Mouse (Mus musculus): ENCODE data around the gene Lcn2.

The Lcn2 gene

GRCm38 (mm10) chr2:32413936-32414335 is 25.9 kb upstream of the Lcn2 start:
- no peak for DNase-seq (ENCODE audit: low spot score)

DNA sequence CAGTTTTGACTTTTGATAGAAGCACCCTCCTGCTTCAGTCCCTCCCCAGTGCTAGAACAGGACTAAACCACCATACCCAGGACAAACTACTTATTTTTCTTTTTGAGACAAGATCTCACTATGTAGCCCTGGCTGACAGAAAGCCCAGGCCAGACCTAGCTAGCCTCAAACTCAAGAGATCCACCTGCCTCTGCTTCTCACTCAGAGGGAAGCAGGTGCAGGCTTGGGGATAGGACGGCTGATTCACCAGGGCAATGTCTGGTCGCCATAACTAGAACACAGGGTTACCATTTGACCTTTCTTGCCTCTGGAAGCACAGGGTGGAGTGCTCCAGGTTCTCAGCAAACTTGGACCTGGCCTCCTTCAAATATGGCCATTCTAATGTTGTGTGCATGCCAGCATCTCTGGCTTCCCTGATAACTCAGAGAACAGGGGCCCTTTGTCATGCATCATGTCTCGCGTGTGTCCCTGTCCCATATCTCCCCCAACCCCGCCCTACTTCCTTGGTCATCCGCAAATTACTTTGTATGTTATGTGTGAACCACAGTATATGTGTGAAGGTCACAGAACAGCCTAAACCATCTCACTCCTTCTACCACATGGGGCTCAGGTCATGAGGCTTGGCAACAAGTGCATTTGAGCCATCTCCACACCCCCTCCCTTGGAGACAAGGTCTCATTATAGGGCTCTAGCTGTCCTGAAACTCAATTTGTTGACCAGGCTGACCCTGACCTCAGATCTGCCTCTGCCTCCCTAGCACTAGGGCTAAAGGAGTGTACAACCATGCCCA is 24.9 kb upstream of the Lcn2 start:
- no peak for DNase-seq (ENCODE audit: low spot score)

GRCm38 (mm10) chr2:32411407-32411806 is 23.4 kb upstream of the Lcn2 start:
- DNase-seq (ENCODE audit: low spot score): no peak

DNA sequence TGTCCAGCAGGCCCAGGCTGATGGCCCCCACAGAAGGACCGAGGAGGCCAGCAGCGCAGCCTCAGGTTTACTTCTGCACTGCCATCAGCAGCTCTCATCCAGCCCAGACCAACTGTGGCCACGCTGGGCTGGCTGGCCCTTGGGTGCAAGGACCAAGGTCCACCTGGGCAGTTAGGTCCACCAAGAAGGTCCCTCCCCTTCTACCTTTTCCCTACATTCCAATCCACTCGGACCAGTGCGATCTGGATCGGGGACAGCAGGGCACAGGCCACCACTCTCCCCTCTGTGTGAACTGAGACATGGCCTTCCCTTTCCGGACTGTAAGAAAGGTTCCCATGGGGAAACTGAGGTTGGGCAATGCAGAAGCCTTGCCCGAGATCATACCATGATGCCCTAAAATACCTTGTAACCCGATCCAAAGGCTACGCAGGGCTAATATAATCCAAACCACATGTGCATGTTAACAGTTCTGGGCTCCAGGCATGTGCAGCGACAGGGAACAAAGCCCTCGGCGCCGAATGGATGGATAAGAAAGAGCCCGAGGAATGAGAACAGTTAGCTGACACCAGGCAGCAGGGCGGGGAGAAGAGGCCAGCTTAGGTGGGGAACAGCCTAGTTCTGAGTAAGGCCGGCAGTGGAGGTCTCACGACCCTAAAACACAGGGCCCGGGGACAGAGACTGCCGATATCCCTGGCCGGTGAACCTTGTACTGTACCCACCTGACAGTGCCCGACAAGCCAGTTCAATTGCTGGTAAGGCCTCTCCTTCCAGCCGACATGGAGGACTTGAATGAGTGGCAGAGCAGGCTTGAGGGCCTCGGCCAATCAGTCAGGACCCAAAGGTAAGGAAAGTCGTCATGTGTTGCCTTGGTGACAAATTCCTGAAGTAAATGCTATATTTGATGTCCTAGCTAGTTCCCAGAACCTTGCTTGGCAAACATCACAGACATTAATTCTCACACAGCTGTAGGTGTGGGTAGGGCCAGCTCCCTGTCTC is 20.7 kb upstream of the Lcn2 start:
- peak; percentile 57 for DNase-seq (ENCODE audit: low spot score)

- no peak for DNase-seq (ENCODE audit: low spot score)
Observed at GRCm38 (mm10) chr2:32407144-32407824, 19.2 kb upstream of the Lcn2 start.

DNA sequence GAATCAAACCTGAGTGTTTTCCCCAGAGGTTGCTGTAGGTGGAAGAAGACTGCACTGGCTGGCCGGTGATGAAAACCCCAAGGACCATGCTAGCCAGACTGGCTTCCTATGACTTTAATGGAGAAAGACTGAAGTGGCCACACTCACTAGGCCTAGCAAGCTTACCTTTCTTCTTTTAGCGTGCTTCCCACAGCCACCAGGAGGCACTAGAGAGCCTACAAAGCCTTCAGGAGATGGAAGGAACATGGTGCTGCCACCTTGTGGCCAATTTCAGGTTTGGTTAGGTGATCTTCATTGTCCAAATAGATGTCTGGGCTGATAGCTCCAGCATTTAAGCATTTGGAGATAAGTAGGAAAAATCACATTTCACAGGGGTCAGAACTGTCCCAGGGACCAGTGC is 16.6 kb upstream of the Lcn2 start:
- DNase-seq (ENCODE audit: low spot score): peak; percentile 99

GRCm38 (mm10) chr2:32396695-32397094 is 8.6 kb upstream of the Lcn2 start:
- peak; percentile 36 for DNase-seq (ENCODE audit: low spot score)

DNA sequence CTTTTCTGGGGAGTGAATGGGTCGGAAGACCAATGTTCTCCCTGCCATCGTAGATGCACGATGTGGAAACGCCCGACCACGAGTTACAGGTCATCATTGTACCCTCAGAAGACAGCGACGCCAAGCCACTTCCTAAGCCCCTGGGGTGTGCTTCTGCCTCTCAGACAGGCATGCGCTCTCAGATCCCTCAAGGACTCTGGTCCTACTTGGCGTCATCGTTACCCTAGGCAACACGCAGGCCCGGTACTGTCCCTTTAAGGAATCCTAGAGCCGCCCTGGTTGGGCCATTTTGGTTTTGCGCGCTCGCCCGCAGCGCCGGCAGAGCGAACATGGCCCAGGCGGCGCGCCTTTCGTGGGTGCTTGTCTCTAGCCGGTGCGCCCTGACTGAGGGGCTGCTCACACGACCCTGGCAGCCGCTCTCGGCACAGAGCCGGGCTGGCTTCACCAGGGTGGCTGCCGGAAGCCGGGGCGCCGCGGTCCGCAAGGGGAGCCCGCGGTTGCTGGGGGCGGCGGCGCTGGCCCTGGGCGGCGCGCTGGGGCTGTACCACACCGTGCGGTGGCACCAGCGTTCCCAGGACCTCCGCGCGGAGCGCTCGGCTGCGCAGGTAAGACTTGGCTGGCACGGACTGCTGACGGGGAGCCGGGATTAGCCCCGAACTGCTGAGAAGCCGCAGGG is 8.0 kb upstream of the Lcn2 start:
- DNase-seq (ENCODE audit: low spot score): peak; percentile 96

GRCm38 (mm10) chr2:32395484-32395945 is 7.5 kb upstream of the Lcn2 start, which contains the start of gene Ptges2:
Gene Ptges2, plus strand, starts transcription at chr2:32395896.
- peak; percentile 91 for DNase-seq (ENCODE audit: low spot score)

- peak; percentile 59 for DNase-seq (ENCODE audit: low spot score)
Observed at GRCm38 (mm10) chr2:32394973-32395372, 6.9 kb upstream of the Lcn2 start.

DNA sequence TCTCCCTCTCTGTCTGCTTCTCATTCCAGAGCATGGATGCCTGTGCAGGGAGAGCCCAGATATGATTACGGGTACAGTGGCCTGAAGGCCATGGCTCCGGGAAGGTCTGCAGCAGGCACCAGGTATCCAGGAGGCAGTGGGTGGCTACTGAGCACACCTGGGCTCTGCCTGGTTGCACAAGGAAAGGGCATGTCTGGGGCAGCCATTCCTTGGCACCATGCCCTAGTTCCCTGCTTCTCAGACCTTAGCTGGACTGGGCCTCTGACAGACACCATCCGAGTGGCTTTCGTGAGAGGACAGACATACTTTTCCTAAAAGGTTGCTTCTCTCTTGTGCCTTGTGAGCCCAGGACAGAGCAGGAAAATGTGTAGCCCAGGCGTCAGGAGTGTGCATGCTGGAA is 4.0 kb upstream of the Lcn2 start:
- DNase-seq (ENCODE audit: low spot score): no peak

DNA sequence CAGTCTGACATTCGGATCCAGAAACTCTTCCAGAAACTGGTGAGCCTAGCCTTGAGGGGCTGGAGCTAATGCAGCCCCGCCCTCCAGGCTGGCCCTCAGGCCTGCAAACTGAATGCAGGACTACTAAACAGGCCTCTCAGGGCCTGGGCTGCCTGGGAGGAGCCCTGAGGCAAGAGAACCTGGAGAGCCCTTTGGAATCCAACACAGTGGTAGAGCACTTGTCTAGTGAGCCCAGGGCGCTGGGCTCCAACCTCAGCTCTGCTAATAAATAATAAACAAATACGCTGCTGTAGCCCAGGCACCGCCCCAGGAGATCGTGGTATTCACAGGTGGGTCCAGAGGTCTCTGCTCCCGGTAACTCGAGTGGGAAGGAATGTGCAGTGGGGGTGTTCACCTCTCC is 2.8 kb upstream of the Lcn2 start:
- no peak for DNase-seq (ENCODE audit: low spot score)

DNA sequence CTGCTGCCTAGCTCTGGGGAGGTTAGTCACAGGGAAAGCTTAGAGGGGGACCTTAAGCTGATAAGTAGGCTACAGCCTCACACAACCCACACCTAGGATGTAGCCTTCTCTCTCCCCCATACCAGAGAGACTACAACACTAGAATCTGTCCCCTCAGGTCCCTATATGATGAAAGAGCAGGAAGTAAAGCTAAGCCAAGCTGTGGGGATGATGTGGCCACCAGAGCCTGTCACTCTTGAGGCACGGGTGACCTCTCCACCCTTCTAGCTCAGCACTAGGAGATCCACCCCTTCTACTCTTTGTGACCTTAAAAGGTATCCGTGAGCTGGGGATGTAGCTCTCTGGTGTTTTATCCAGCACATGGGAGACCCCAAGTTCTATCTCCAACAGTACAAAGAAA is 1.1 kb upstream of the Lcn2 start:
- no peak for DNase-seq (ENCODE audit: low spot score)

DNA sequence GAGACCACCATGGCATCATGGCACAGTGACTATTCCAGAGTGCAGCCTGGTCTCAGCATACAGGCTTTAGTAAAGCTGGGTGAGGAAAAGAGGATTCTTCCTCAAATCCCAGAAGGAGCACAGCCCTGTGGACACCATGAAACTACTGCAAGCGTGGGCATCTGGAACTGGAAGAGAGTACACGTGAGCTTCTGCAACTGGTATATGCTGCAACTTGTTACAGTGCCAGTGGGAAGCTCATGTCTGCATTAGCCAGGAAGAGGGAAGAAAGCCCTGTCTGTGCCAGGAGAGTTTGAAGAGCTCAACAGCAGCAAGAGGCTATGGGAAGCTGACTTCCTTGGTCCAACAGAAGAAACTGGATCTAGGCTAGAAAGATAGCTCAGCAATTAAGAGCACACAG is 5.4 kb downstream of the Lcn2 start:
- DNase-seq (ENCODE audit: low spot score): no peak

GRCm38 (mm10) chr2:32381775-32382223 is 6.3 kb downstream of the Lcn2 start, which contains the start of gene 1110008P14Rik:
Gene 1110008P14Rik, minus strand, starts transcription at chr2:32381938.
- DNase-seq (ENCODE audit: low spot score): peak; percentile 99

DNA sequence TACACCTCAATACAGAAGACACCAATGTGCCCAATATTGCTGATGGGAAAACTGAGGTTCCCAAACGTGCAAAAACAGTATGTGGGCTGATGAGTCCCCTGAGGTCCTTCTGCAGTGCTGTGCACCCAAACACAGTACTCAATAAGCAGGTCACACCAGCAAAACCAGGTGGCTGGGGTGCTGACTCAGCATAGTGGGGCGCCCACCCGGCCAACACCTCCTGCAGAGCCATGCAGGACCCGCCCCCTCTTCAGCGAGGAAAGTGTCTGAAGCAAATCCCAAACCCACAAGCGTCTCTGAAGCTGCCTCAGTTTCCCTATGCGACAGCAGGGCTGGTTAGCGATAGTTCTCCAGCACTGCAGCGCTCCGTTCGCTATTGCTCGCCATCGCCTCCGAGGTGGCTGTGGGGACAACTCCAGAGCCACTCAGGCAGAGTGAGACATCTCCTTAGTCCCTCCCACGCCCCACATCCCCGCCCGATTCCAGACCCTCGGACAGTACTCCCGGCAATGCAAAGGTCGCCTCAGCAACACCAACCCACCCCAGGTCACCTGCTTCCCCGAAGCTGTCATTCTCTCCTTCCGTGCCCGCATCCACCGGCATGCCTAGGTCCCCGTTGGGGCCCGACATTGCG is 6.8 kb downstream of the Lcn2 start:
- peak; percentile 55 for DNase-seq (ENCODE audit: low spot score)

DNA sequence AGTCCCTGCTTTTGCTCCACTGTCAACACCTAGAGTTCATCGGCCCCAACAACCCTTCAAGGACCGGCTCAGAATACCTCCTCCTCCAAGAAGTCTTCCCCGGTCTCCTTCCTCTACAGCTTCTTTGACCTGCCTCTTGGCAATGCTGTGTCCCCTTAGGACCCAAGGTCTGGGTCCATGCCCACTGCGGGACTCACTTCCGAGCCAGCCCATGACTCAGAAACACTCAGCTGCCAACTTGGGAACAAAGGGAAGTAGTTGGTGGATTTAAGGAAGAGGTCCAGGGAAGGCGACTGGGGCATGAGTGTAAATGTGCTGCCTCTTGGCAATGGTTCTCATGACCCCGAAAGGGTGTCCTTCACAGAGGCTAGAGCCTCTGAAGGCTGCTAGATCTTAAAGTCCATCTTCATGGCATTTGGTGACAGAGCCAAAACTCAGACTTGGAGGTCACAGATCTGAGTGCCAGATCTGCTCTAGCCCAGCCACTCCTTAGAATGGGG is 8.0 kb downstream of the Lcn2 start:
- DNase-seq (ENCODE audit: low spot score): no peak

DNA sequence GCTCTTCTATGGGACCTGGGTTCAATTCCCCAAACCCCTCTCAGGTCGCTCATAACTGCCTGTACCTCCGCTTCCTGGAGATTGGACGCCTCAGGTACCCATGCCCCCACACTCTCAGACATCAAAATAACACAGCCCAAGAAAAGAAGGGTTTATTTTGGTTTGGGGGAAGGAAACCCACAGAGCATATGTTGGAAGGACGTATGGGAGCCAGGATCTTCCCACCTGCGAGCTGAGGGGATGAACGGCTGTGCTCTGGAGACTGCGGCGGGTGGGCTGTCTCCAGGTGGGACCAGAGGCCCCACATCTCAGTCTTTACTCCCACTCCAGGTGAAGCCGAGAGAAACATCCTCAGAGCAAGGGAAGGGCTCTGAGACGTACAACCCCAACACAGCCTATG is 11.1 kb downstream of the Lcn2 start:
- DNase-seq (ENCODE audit: low spot score): no peak

GRCm38 (mm10) chr2:32375317-32375940 is 12.6 kb downstream of the Lcn2 start:
- no peak for DNase-seq (ENCODE audit: low spot score)

DNA sequence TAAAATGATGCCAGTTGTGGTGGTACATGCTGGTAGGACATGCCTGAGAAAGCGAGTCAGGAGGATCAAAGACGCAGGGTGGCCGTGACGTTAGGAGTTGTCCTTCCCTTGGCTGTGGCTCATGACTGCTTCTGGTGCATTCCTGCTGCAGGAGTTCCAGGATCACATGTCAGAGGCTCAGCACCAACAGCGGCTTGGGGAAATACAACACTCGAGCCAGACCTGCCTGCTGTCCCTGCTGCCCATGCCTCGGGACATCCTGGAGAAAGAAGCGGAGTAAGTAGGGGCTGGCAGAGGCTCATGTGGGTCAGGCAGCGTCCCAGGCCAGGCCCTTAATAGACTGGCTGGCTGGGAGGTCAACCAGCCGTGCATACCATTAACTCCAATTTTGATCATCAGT is 13.9 kb downstream of the Lcn2 start:
- no peak for DNase-seq (ENCODE audit: low spot score)
